Mouse (Mus musculus) cerebellum, postnatal 4 days (tissue): Measurements from ENCODE around the gene Med24.
"Not testable (repeated sequence)": the region's sequence is repeated elsewhere in the genome, so short reads cannot be mapped to it uniquely, and the experiment has no call there.

Source experiments
- DNase-seq, 2 experiments: peaks; one replicate each; pipeline ENCODE4 v3.0.0; 2022; ENCODE audit warnings: low spot score in 2 of 2, mixed read lengths in 1 of 2

The Med24 gene

GRCm38 (mm10) chr11:98746855-98747693 is 17.8 kb upstream of the Med24 start:
- peak in 1 of 2 experiments; percentile 84 for DNase-seq

- DNase-seq = no peak
Observed at GRCm38 (mm10) chr11:98745932-98746853, 17.0 kb upstream of the Med24 start.

- DNase-seq = no peak
Observed at GRCm38 (mm10) chr11:98744456-98745019, 15.3 kb upstream of the Med24 start.

- peak in 1 of 2 experiments; percentile 54 for DNase-seq
Observed at GRCm38 (mm10) chr11:98743655-98744345, 14.6 kb upstream of the Med24 start.

GRCm38 (mm10) chr11:98742397-98743291 is 13.4 kb upstream of the Med24 start:
- DNase-seq = no peak

- DNase-seq = peak; percentile 65 to 82
Observed at GRCm38 (mm10) chr11:98741622-98742396, 12.6 kb upstream of the Med24 start.

- DNase-seq = no peak
Observed at GRCm38 (mm10) chr11:98741051-98741620, 11.9 kb upstream of the Med24 start.

- peak in 1 of 2 experiments; percentile 51 for DNase-seq
Observed at GRCm38 (mm10) chr11:98740393-98741050, 11.3 kb upstream of the Med24 start, which contains the start of gene Thra. Gene Thra (plus strand): TSS chr11:98740638.

GRCm38 (mm10) chr11:98740026-98740392 is 10.8 kb upstream of the Med24 start:
- no peak for DNase-seq

- DNase-seq = no peak
Observed at GRCm38 (mm10) chr11:98738925-98739324, 9.7 kb upstream of the Med24 start.

- no peak for DNase-seq
Observed at GRCm38 (mm10) chr11:98738428-98738911, 9.2 kb upstream of the Med24 start.

GRCm38 (mm10) chr11:98737220-98737619 is 8.0 kb upstream of the Med24 start:
- DNase-seq = not testable (repeated sequence)

- DNase-seq = no peak
Observed at GRCm38 (mm10) chr11:98736176-98736575, 6.9 kb upstream of the Med24 start.

- DNase-seq = no peak
Observed at GRCm38 (mm10) chr11:98735111-98735510, 5.9 kb upstream of the Med24 start.

- DNase-seq = no peak
Observed at GRCm38 (mm10) chr11:98734020-98734419, 4.8 kb upstream of the Med24 start.

- DNase-seq = peak in 1 of 2 experiments; percentile 69
Observed at GRCm38 (mm10) chr11:98731134-98731533, 1.9 kb upstream of the Med24 start.

- DNase-seq = no peak
Observed at GRCm38 (mm10) chr11:98730727-98731126, 1.5 kb upstream of the Med24 start.

- DNase-seq = no peak
Observed at GRCm38 (mm10) chr11:98725926-98726506, 3.2 kb downstream of the Med24 start.
